Mouse (Mus musculus): Measurements from ENCODE around the gene Tmem108. TPM values are rescaled to one million over a fixed set of nuclear protein-coding genes. Genes with fewer than 3 reads are reported as not detected.

Gene Tmem108
- total and polyA plus RNA-seq, 2 experiments from 2014 or later: 33.2 to 42.7 TPM

GRCm38 (mm10) chr9:103608161-103609058 lies 153.2 kb downstream of the Tmem108 start:
- peak; percentile 45 for DNase-seq
- H3K36me3 ChIP-seq (ENCODE audit: insufficient read depth): no peaks in the 10 kb centered on the region
- no peak overlapping the region for H3K9ac ChIP-seq
- no peak overlapping the region for H3K4me3 ChIP-seq (ENCODE audit: low read depth, low read length)
- no peak overlapping the region for H3K27ac ChIP-seq (ENCODE audit: low read depth, low read length)
- no peak overlapping the region for H3K4me2 ChIP-seq (ENCODE audit: low read depth)
- TF ChIP-seq CTCF (IDR thresholded peaks at IDR 0.05; ENCODE audit: low read depth): no peak
- ATAC-seq: no peak
- 24% methylated on average over 13 of the region's 13 CpGs for WGBS
- 0 out of 2 replicates have a peak, but pooled peaks cover 5% of the 10 kb centered on the region for H3K9me3 ChIP-seq (ENCODE audit: low read length)
- H3K4me1 ChIP-seq (ENCODE audit: insufficient read depth): peaks cover 4% of the 10 kb centered on the region; the same call in 1 of the 2 replicates
- H3K27me3 ChIP-seq (ENCODE audit: insufficient read depth, low read length): no peaks in the 10 kb centered on the region

GRCm38 (mm10) chr9:103606056-103606455 lies 155.6 kb downstream of the Tmem108 start:
- ATAC-seq (no peak), DNase-seq (no peak)
- no peaks in the 10 kb centered on the region for H3K27me3 ChIP-seq (ENCODE audit: insufficient read depth, low read length)
- no peak for TF ChIP-seq CTCF (IDR thresholded peaks at IDR 0.05; ENCODE audit: low read depth)
- peaks cover 4% of the 10 kb centered on the region; the same call in 1 of the 2 replicates for H3K4me1 ChIP-seq (ENCODE audit: insufficient read depth)
- H3K9me3 ChIP-seq (ENCODE audit: low read length): 0 out of 2 replicates have a peak, but pooled peaks cover under 1% of the 10 kb centered on the region
- 70% methylated on average over 1 of the region's 1 CpGs for WGBS
- no peak overlapping the region for H3K4me2 ChIP-seq (ENCODE audit: low read depth)
- H3K36me3 ChIP-seq (ENCODE audit: insufficient read depth): no peaks in the 10 kb centered on the region
- no peak overlapping the region for H3K4me3 ChIP-seq (ENCODE audit: low read depth, low read length)
- H3K9ac ChIP-seq: no peak overlapping the region
- no peak overlapping the region for H3K27ac ChIP-seq (ENCODE audit: low read depth, low read length)

GRCm38 (mm10) chr9:103603792-103604191 lies 157.8 kb downstream of the Tmem108 start:
- Histone ChIP-seq H3K27ac (ENCODE audit: low read depth, low read length) (no peak overlapping the region), H3K4me1 (ENCODE audit: insufficient read depth) (peaks cover 4% of the 10 kb centered on the region; the same call in 1 of the 2 replicates), H3K9ac (no peak overlapping the region), H3K4me2 (ENCODE audit: low read depth) (no peak overlapping the region), H3K4me3 (ENCODE audit: low read depth, low read length) (no peak overlapping the region), H3K27me3 (ENCODE audit: insufficient read depth, low read length) (no peaks in the 10 kb centered on the region), H3K36me3 (ENCODE audit: insufficient read depth) (no peaks in the 10 kb centered on the region), H3K9me3 (ENCODE audit: low read length) (no peaks in the 10 kb centered on the region)
- DNase-seq (no peak), ATAC-seq (no peak)
- no peak for TF ChIP-seq CTCF (IDR thresholded peaks at IDR 0.05; ENCODE audit: low read depth)
- WGBS: 84% methylated on average over 6 of the region's 6 CpGs

- no peaks in the 10 kb centered on the region for H3K27me3 ChIP-seq (ENCODE audit: insufficient read depth, low read length)
- ATAC-seq (no peak; the same call in 1 of the 2 replicates), DNase-seq (no peak)
- TF ChIP-seq CTCF (IDR thresholded peaks at IDR 0.05; ENCODE audit: low read depth): no peak
- H3K36me3 ChIP-seq (ENCODE audit: insufficient read depth): no peaks in the 10 kb centered on the region
- no peaks in the 10 kb centered on the region for H3K9me3 ChIP-seq (ENCODE audit: low read length)
- no peak overlapping the region for H3K4me3 ChIP-seq (ENCODE audit: low read depth, low read length)
- H3K9ac ChIP-seq: no peak overlapping the region
- WGBS: 89% methylated on average over 4 of the region's 4 CpGs
- H3K4me2 ChIP-seq (ENCODE audit: low read depth): no peak overlapping the region
- no peaks in the 10 kb centered on the region for H3K4me1 ChIP-seq (ENCODE audit: insufficient read depth)
- no peak overlapping the region for H3K27ac ChIP-seq (ENCODE audit: low read depth, low read length)
These were observed 159.8 kb downstream of the Tmem108 start for GRCm38 (mm10) chr9:103601878-103602277.

GRCm38 (mm10) chr9:103600834-103601233 lies 160.8 kb downstream of the Tmem108 start:
- H3K9me3 ChIP-seq (ENCODE audit: low read length): no peaks in the 10 kb centered on the region
- H3K9ac ChIP-seq: no peak overlapping the region
- H3K27ac ChIP-seq (ENCODE audit: low read depth, low read length): no peak overlapping the region
- H3K36me3 ChIP-seq (ENCODE audit: insufficient read depth): no peaks in the 10 kb centered on the region
- no peak overlapping the region for H3K4me3 ChIP-seq (ENCODE audit: low read depth, low read length)
- WGBS: 67% methylated on average over 3 of the region's 3 CpGs
- ATAC-seq: no peak
- peak; percentile 51 for TF ChIP-seq CTCF (IDR thresholded peaks at IDR 0.05; ENCODE audit: low read depth)
- DNase-seq: no peak
- 0 out of 2 replicates have a peak, but pooled peaks cover 3% of the 10 kb centered on the region for H3K4me1 ChIP-seq (ENCODE audit: insufficient read depth)
- H3K4me2 ChIP-seq (ENCODE audit: low read depth): no peak overlapping the region
- no peaks in the 10 kb centered on the region for H3K27me3 ChIP-seq (ENCODE audit: insufficient read depth, low read length)

- TF ChIP-seq CTCF (IDR thresholded peaks at IDR 0.05; ENCODE audit: low read depth): no peak
- ATAC-seq (no peak), DNase-seq (no peak)
- Histone ChIP-seq H3K36me3 (ENCODE audit: insufficient read depth) (no peaks in the 10 kb centered on the region), H3K27ac (ENCODE audit: low read depth, low read length) (no peak overlapping the region), H3K9me3 (ENCODE audit: low read length) (no peaks in the 10 kb centered on the region), H3K4me1 (ENCODE audit: insufficient read depth) (peaks cover 11% of the 10 kb centered on the region; the same call in 1 of the 2 replicates), H3K27me3 (ENCODE audit: insufficient read depth, low read length) (no peaks in the 10 kb centered on the region), H3K9ac (no peak overlapping the region), H3K4me2 (ENCODE audit: low read depth) (no peak overlapping the region), H3K4me3 (ENCODE audit: low read depth, low read length) (no peak overlapping the region)
- 91% methylated on average over 3 of the region's 3 CpGs for WGBS
These were observed 161.7 kb downstream of the Tmem108 start for GRCm38 (mm10) chr9:103599908-103600307.

GRCm38 (mm10) chr9:103597861-103598260 lies 163.8 kb downstream of the Tmem108 start:
- no peak for TF ChIP-seq CTCF (IDR thresholded peaks at IDR 0.05; ENCODE audit: low read depth)
- no peak overlapping the region for H3K4me2 ChIP-seq (ENCODE audit: low read depth)
- no peak for DNase-seq
- no peak for ATAC-seq
- H3K27me3 ChIP-seq (ENCODE audit: insufficient read depth, low read length): no peaks in the 10 kb centered on the region
- H3K36me3 ChIP-seq (ENCODE audit: insufficient read depth): no peaks in the 10 kb centered on the region
- no peak overlapping the region for H3K9ac ChIP-seq
- H3K9me3 ChIP-seq (ENCODE audit: low read length): no peaks in the 10 kb centered on the region
- no peak overlapping the region for H3K4me3 ChIP-seq (ENCODE audit: low read depth, low read length)
- peaks cover 29% of the 10 kb centered on the region for H3K4me1 ChIP-seq (ENCODE audit: insufficient read depth)
- H3K27ac ChIP-seq (ENCODE audit: low read depth, low read length): no peak overlapping the region
- WGBS: 95% methylated on average over 2 of the region's 2 CpGs

Data from forebrain, postnatal 0 days (tissue).